Mouse (Mus musculus): ENCODE data around the gene Cyb561d2. TPM values are rescaled to one million over a fixed set of nuclear protein-coding genes. Genes with fewer than 3 reads are reported as not detected.

The Cyb561d2 gene
- polyA plus RNA-seq, 2 experiments from 2014 or later = 67.6 to 79.7 TPM

DNA sequence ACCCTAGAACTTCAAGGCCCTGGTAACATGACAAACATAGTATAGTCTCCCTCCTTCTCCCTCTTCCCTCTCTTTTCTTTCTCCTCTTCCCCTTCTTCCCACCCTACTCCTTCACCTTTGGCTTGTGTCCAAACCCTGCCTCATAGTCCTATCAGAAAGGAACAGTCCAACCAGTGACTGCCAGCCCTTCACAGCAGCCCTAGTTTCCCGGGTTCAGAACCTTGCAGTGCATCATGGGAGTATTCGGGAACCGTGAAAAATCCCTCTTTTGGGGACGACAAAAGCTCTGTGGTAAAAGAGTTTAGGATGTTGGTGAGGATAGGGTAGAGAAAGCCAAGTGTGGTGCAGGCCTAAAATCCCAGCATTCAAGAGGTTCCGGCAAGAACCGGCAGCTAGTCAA is 21.7 kb downstream of the Cyb561d2 start:
- no peak for ATAC-seq

DNA sequence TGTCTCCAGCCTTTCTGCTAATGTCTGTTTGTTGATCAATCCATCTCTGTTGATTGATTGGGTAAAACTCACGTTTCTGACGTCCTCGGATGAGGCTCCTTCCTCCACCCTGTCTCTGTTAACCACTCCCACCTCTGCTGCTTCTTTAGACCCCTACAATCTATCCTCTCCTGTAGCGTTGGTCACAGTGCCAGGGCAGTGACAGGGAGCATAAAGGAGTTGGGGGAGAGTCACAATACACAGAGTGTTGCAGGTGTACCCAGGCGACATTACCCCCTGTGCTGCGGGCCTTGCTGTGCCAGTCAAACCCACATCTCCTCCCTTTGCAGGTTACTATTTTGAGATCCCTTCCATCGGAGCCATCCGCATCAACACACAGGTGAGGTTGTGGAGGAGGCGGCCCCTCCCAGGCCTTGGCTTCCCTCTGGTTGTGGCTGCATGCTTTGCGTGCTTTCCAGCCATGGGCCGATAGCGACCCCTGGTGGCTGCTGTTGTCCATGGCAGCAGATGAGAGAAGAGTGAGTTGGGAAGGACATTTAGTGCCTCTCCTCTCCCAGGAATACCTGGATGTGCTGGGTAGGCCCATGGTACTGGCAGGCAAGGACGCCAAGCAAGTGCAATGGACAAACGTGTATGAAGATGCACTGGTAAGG is 27.6 kb downstream of the Cyb561d2 start:
- ATAC-seq = peak; percentile 45

- no peak for ATAC-seq
Observed at GRCm38 (mm10) chr9:107512326-107512725, 29.7 kb downstream of the Cyb561d2 start.

- ATAC-seq = no peak
Observed at GRCm38 (mm10) chr9:107511436-107511835, 30.6 kb downstream of the Cyb561d2 start.

DNA sequence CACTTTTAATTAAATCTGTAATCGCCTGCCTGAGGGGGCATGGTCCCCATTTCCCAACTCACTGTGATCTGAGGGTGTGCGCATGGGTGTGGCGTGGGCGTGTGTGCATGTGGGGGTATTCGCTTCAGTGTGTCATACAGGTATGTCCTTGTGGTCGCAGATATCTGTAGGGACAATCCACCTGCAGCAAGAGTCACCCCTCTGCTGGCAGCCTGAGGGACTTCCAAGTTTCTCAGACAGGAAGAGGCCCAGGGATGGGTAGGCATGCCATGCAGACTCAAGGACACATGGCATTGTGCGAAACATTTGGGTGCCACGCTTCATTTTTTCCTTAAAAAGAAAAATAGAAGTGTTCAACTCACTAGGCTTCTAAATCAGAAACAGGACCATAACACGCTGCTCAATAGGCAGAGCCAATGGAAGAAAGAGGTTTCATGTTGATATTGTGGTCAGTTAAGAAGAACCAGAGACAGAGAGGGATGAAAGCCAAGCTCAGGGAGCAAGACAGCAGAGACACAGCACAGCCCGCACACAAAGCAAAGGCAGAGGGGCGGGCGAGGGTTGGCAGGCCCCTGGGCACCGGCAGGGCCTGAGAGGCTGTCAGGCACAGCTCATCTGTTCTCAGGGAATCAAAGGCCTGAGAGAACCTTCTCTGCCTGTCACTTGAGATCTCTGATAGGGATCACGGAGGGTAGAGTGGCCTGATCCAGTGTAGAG is 31.5 kb downstream of the Cyb561d2 start:
- ATAC-seq = no peak

GRCm38 (mm10) chr9:107508266-107508665 is 33.7 kb downstream of the Cyb561d2 start:
- ATAC-seq = no peak

DNA sequence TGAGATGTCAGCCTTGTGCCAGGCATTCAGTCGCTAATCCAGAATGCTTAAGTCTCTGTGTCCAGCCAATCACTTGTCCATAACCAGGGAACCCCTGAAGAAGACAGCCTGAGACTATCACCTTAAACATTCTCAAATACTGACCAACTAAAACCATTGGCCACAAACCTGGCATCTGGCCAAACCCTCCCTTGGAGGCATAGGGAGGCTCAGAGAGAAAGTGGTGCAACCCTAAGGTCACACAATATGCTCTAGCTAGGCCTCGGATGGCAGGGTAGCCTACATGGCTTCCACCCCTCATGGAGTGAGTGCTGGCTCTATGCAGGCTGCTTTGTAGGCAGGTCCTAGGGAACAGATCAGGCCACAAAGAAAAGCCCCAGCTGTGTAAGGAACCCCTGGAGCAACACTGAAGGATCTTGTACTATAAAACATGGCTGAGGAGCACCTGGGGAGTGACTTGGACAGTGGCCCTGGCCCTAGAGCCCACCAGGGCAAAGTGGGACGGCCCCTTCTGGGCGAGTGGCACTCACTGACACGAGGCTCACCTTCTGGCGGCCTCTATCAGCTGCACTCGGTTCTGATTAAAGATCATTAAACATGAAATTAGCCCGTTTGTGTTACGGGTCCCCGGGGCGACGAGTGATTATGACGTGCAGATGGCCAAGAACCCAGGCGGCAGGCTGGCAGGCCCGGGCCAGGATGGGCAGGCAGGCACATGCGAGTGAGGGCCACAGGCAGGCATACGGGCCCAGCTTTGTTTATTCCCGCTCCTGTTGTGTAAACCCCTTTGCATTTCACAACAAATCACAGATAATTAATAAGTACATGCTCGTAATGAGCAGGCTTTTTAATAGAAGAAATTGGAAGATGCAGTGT is 37.1 kb downstream of the Cyb561d2 start:
- ATAC-seq = no peak

- no peak for ATAC-seq
Observed at GRCm38 (mm10) chr9:107502131-107502846, 39.7 kb downstream of the Cyb561d2 start.

GRCm38 (mm10) chr9:107500708-107501286 is 41.2 kb downstream of the Cyb561d2 start:
- ATAC-seq = no peak

- no peak for ATAC-seq
Observed at GRCm38 (mm10) chr9:107496359-107496758, 45.6 kb downstream of the Cyb561d2 start.

DNA sequence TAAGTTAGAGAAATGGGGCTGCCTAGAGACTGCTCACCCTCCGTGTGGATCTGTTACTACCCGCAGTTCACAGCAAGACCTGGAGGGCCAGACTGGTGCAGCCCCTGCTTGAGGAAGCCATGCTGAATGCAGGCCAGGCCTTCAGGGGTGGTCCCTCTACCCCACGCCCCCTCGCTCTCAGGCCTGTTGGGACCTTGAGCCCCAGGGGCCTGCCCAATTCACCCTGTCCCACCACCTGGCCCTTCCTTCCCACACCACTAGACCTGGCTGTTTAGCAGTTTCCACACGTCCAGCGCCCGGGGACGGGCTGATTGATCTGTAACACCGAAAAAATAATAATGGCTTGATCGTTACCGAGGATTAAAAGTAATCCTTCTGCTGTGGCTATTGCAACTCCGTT is 47.8 kb downstream of the Cyb561d2 start:
- no peak for ATAC-seq

DNA sequence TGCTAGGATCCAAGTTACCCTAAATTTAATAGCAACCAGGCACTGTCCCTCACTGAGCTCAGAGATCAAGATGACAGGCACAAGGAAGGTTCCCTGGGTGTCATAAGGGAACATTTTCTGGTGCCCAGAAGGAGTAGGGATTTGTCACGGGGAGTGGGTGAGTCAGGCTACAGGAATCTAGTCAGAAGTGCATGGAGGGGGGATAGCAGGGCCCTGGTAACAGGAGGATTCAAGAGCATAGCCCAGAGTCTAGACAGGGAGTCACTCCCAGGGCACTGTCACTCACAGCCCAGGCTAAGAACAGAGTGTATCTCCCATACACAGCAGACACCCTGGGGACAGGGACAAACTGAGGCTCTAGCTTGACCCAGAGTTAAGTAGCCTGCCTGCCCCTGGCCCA is 48.5 kb downstream of the Cyb561d2 start:
- ATAC-seq = no peak

- ATAC-seq = no peak
Observed at GRCm38 (mm10) chr9:107490625-107491024, 51.4 kb downstream of the Cyb561d2 start.

GRCm38 (mm10) chr9:107490146-107490545 is 51.8 kb downstream of the Cyb561d2 start:
- no peak for ATAC-seq

Other genes starting within 250 kb of the Cyb561d2 start
- gene Cish, start 246.2 kb downstream of the Cyb561d2 start, polyA plus RNA-seq (2017; shearing (Covaris generic)) = 100 to 1,000 TPM; 102 to 161 TPM
- 10 to 100 TPM; 27.8 to 29.1 TPM for gene Hemk1, start 203.8 kb downstream of the Cyb561d2 start, polyA plus RNA-seq (2017; shearing (Covaris generic))
- 1 to 10 TPM; 1.8 to 3.0 TPM for gene 6430571L13Rik, start 201.6 kb downstream of the Cyb561d2 start, polyA plus RNA-seq (2017; shearing (Covaris generic))
- gene Cacna2d2, start 142.6 kb downstream of the Cyb561d2 start, polyA plus RNA-seq (2017; shearing (Covaris generic)) = under 1 TPM; 0.52 to 0.73 TPM
- gene Tmem115, start 8.2 kb downstream of the Cyb561d2 start, polyA plus RNA-seq (2017; shearing (Covaris generic)) = 10 to 100 TPM; 19.7 to 28.0 TPM
- gene Nprl2, start within 50 bp of the Cyb561d2 start, polyA plus RNA-seq (2017; shearing (Covaris generic)) = 10 to 100 TPM; 54.1 to 59.0 TPM
- gene Zmynd10, start 5.1 kb upstream of the Cyb561d2 start, polyA plus RNA-seq (2017; shearing (Covaris generic)) = 1 to 10 TPM in 1 of 2 experiments, not detected in 1; 3.0 TPM
- gene Rassf1, start 9.4 kb upstream of the Cyb561d2 start, polyA plus RNA-seq (2017; shearing (Covaris generic)) = 10 to 100 TPM; 77.8 to 89.5 TPM
- 1 to 10 TPM; 4.1 to 8.1 TPM for gene Tusc2, start 21.1 kb upstream of the Cyb561d2 start, polyA plus RNA-seq (2017; shearing (Covaris generic))
- 10 to 100 TPM; 11.0 to 11.7 TPM for gene Hyal2, start 25.8 kb upstream of the Cyb561d2 start, polyA plus RNA-seq (2017; shearing (Covaris generic))
- 1 to 10 TPM; 6.7 to 7.9 TPM for gene Hyal1, start 34.7 kb upstream of the Cyb561d2 start, polyA plus RNA-seq (2017; shearing (Covaris generic))
- gene Naa80, start 36.7 kb upstream of the Cyb561d2 start, polyA plus RNA-seq (2017; shearing (Covaris generic)) = 10 to 100 TPM; 25.4 to 34.9 TPM
- gene Hyal3, start 38.6 kb upstream of the Cyb561d2 start, polyA plus RNA-seq (2017; shearing (Covaris generic)) = 1 to 10 TPM in 1 of 2 experiments, under 1 TPM in 1; 0.90 to 1.4 TPM
- 10 to 100 TPM; 30.1 to 36.2 TPM for gene Ifrd2, start 45.4 kb upstream of the Cyb561d2 start, polyA plus RNA-seq (2017; shearing (Covaris generic))
- not detected for gene Sema3b, start 67.0 kb upstream of the Cyb561d2 start, polyA plus RNA-seq (2017; shearing (Covaris generic))
- 100 to 1,000 TPM; 120 to 139 TPM for gene Gnai2, start 93.2 kb upstream of the Cyb561d2 start, polyA plus RNA-seq (2017; shearing (Covaris generic))
- not detected for gene Slc38a3, start 127.3 kb upstream of the Cyb561d2 start, polyA plus RNA-seq (2017; shearing (Covaris generic))
- gene Gnat1, start 137.5 kb upstream of the Cyb561d2 start, polyA plus RNA-seq (2017; shearing (Covaris generic)) = 1 to 10 TPM in 1 of 2 experiments, not detected in 1; 1.6 TPM
- not detected for gene Sema3f, start 168.3 kb upstream of the Cyb561d2 start, polyA plus RNA-seq (2017; shearing (Covaris generic))
- gene Rbm5, start 228.8 kb upstream of the Cyb561d2 start, polyA plus RNA-seq (2017; shearing (Covaris generic)) = 100 to 1,000 TPM; 280 to 324 TPM

All from CD4-positive, CD25-positive, alpha-beta regulatory T cell, adult 4 months (primary cell).